Mouse (Mus musculus): ENCODE results near the gene Tph1.

- TF ChIP-seq TAL1 (conservative IDR thresholded peaks at IDR 0.05; ENCODE audit: low read depth, low read length) (no peak), GATA1 (IDR thresholded peaks at IDR 0.05; ENCODE audit: borderline replicate concordance, low read length) (no peak), CTCF (IDR thresholded peaks at IDR 0.05; ENCODE audit: low read depth, low read length) (no peak)
These were observed 14.5 kb upstream of the Tph1 start for GRCm38 (mm10) chr7:46686827-46687226.

Data from G1E (cell line).